9 mouse cellular contexts compared by ENCODE assay signal in genomic region chr13:31810375-31810692, GRCm38 (mm10). TPM values are rescaled to one million over a fixed set of nuclear protein-coding genes. Genes with fewer than 3 reads are reported as not detected.
DNase-seq lines count a peak whose midpoint lies in the region; ATAC-seq and TF ChIP-seq lines count a peak whose summit lies in the region.
"Had no signal": no experiment of that assay in that cellular context is flagged by ENCODE, and none has a peak within 500 bp of the region (broad histone marks: within the 10 kb centered on the region; RNA-seq: fewer than 3 reads in every experiment).

No protein-coding gene starts in this region.

- no peak for TF ChIP-seq CTCF in testis, adult 2 months (IDR thresholded peaks at IDR 0.05; ENCODE audit: control insufficient read depth, insufficient read depth, insufficient replicate concordance, low read depth, low read length)

- H3K9ac ChIP-seq in liver, embryonic 13.5 days, result no peak overlapping the region

- H3K4me2 ChIP-seq in liver, embryonic 13.5 days, result 0 out of 2 replicates have a peak overlapping the region, but pooled peaks have one; percentile 52

- under 1% methylated on average over 9 of the region's 9 CpGs for WGBS in heart, embryonic 10.5 days
- 4% methylated on average over 9 of the region's 9 CpGs for WGBS in liver, embryonic 13.5 days (ENCODE audit: insufficient replicate concordance)

- TF ChIP-seq POLR2A in testis, adult 2 months (IDR thresholded peaks at IDR 0.05; ENCODE audit: control insufficient read depth, low read depth, low read length), result no peak

- H3K27me3 ChIP-seq in heart, embryonic 10.5 days (ENCODE audit: insufficient read depth, poor library complexity, severe bottlenecking), result peaks cover 80% of the 10 kb centered on the region
- no peaks in the 10 kb centered on the region for H3K27me3 ChIP-seq in testis, adult 2 months (ENCODE audit: control insufficient read depth, insufficient read depth, low read length)
- H3K27me3 ChIP-seq in liver, embryonic 13.5 days, result peaks cover 96% of the 10 kb centered on the region

- H3K4me3 ChIP-seq in heart, embryonic 10.5 days, result peak overlapping the region; percentile 82
- H3K4me3 ChIP-seq in testis, adult 2 months (ENCODE audit: control insufficient read depth, low read depth, low read length), result peak overlapping the region; percentile 91
- no peak overlapping the region for H3K4me3 ChIP-seq in liver, embryonic 13.5 days (replicated peaks)

- ATAC-seq in liver, embryonic 13.5 days (ENCODE audit: low read depth), result no peak
- ATAC-seq in activated CD4-positive, CD25-positive, alpha-beta regulatory T cell, adult 4 months, result no peak

- H3K36me3 ChIP-seq in heart, embryonic 10.5 days, result peaks cover 10% of the 10 kb centered on the region
- H3K36me3 ChIP-seq in testis, adult 2 months (ENCODE audit: control insufficient read depth, insufficient read depth, low read length), result no peaks in the 10 kb centered on the region
- no peaks in the 10 kb centered on the region for H3K36me3 ChIP-seq in liver, embryonic 13.5 days

- no peaks in the 10 kb centered on the region for H3K9me3 ChIP-seq in heart, embryonic 10.5 days
- H3K9me3 ChIP-seq in liver, embryonic 13.5 days (replicated peaks), result no peaks in the 10 kb centered on the region

- DNase-seq in heart, embryonic 10.5 days (ENCODE audit: low spot score), result no peak
- DNase-seq in heart, adult 8-10 months (ENCODE audit: low spot score), result no peak
- no peak for DNase-seq in testis, postnatal 14 days (ENCODE audit: low spot score)
- DNase-seq in liver, embryonic 13.5 days, result no peak
- DNase-seq in ovary, postnatal 36 days (ENCODE audit: low spot score), result no peak
- no peak for DNase-seq in layer of hippocampus, adult 9-11 months

- peaks cover 54% of the 10 kb centered on the region for H3K4me1 ChIP-seq in heart, embryonic 10.5 days
- H3K4me1 ChIP-seq in testis, adult 2 months (ENCODE audit: control insufficient read depth, insufficient read depth, low read length), result peaks cover 30% of the 10 kb centered on the region
- peaks cover 30% of the 10 kb centered on the region for H3K4me1 ChIP-seq in liver, embryonic 13.5 days (replicated peaks)

- peak overlapping the region; percentile 90 for H3K27ac ChIP-seq in heart, embryonic 10.5 days
- H3K27ac ChIP-seq in testis, adult 2 months (ENCODE audit: control insufficient read depth, insufficient read depth, low read depth, low read length), result peak overlapping the region; percentile 94
- no peak overlapping the region for H3K27ac ChIP-seq in liver, embryonic 13.5 days

RNA-seq across cellular contexts. Expression of gene Foxc1, which starts 3.9 kb away (rescaled TPM):
- polyA plus RNA-seq in heart, embryonic 10.5 days (2016; fragmentation: Nextera tagmentation; extraction: Ambion mirVana), result 1.4 and 2.0 TPM in 2 replicates
- 1 to 10 TPM; 4.4 to 6.1 (median 4.9) TPM for total RNA-seq in heart, adult 8-10 months (2022)
- polyA plus RNA-seq in testis, adult 2 months (2012; rRNA removed), result 0.14 and 0.16 TPM in 2 replicates
- 0.03 TPM in 2 replicates for polyA plus RNA-seq in liver, embryonic 13.5 days (2015; fragmentation: Nextera tagmentation; extraction: Ambion mirVana)
- not detected for polyA plus RNA-seq in activated CD4-positive, CD25-positive, alpha-beta regulatory T cell, adult 4 months (2017; shearing (Covaris generic))
- total RNA-seq: common myeloid progenitor, adult 5-6 weeks had no signal
